Mouse (Mus musculus) kidney, embryonic 15.5 days (tissue): ENCODE measurements around the gene Id1. TPM values are rescaled to one million over a fixed set of nuclear protein-coding genes. Genes with fewer than 3 reads are reported as not detected.

Source experiments
- ATAC-seq: fragments of 200-750 bp; cut with Nextera tagmentation; replicated peaks from 2 replicates; pipeline ENCODE4 v1.8.0; 2017; ENCODE audit warnings: moderate TSS enrichment; ENCODE audit not compliant: low FRiP score
- H3K27ac ChIP-seq: fragments of 300-500 bp; sonication (generic); 2 replicates; pipeline ENCODE4 v1.5.1; 2015; ENCODE audit warnings: mild to moderate bottlenecking, inconsistent platforms
- H3K27me3 ChIP-seq: fragments of 300-500 bp; sonication (generic); 2 replicates; pipeline ENCODE4 v1.6.1; 2015; ENCODE audit warnings: inconsistent platforms
- H3K36me3 ChIP-seq: fragments of 300-500 bp; sonication (generic); 2 replicates; pipeline ENCODE4 v1.6.1; 2015; ENCODE audit warnings: inconsistent platforms
- H3K4me1 ChIP-seq: fragments of 300-500 bp; sonication (generic); 2 replicates; pipeline ENCODE4 v1.6.1; 2015; ENCODE audit warnings: inconsistent platforms
- H3K4me2 ChIP-seq: fragments of 300-500 bp; sonication (generic); 2 replicates; pipeline ENCODE4 v1.6.1; 2015; ENCODE audit warnings: moderate library complexity, mild to moderate bottlenecking, inconsistent platforms
- H3K4me3 ChIP-seq: fragments of 300-500 bp; sonication (generic); replicated peaks from 2 replicates; pipeline ENCODE4 v1.5.1; 2015; ENCODE audit warnings: mild to moderate bottlenecking, inconsistent platforms
- H3K9ac ChIP-seq: fragments of 300-500 bp; sonication (generic); 2 replicates; pipeline ENCODE4 v1.6.1; 2015; ENCODE audit warnings: mild to moderate bottlenecking, inconsistent platforms
- H3K9me3 ChIP-seq: fragments of 300-500 bp; sonication (generic); replicated peaks from 2 replicates; pipeline ENCODE4 v1.6.1; 2016; ENCODE audit warnings: inconsistent platforms
- WGBS: fragments of 180-500 bp; shearing (Covaris S2); methylation state at CpG from one replicate; pipeline ENCODE4 v1.1.7; 2015; ENCODE audit warnings: mixed read lengths; 5-methylcytosine and 5-hydroxymethylcytosine counted together
- polyA plus RNA-seq: library from polyadenylated mRNA; unstranded; fragments of >200 nt; fragmentation: Nextera tagmentation; extraction: Ambion mirVana; gene quantifications from 2 replicates; pipeline ENCODE4 v1.2.1, GENCODE M21; 2015

Gene Id1
- 133 and 143 TPM in 2 replicates for polyA plus RNA-seq

DNA sequence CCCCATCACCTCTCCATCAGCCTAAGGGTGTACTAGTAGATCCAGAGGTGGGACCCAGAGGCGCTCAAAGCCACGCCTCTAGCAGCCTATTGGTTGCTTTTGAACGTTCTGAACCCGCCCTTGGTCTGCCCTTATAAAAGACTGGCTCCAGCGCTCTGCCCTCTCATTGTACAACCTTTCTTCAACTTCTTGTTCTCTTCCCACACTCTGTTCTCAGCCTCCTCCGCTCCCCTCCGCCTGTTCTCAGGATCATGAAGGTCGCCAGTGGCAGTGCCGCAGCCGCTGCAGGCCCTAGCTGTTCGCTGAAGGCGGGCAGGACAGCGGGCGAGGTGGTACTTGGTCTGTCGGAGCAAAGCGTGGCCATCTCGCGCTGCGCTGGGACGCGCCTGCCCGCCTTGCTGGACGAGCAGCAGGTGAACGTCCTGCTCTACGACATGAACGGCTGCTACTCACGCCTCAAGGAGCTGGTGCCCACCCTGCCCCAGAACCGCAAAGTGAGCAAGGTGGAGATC lies at the start of gene Id1:
TSS of gene Id1 (plus strand) at position 162 of the 512 bp plus-strand sequence.
- peak; percentile 72 for ATAC-seq
- H3K9me3 ChIP-seq = no peaks in the 10 kb centered on the region
- peak within 1 kb of the TSS; percentile 63 for H3K4me2 ChIP-seq
- H3K27ac ChIP-seq = peak within 1 kb of the TSS; percentile 97
- WGBS = under 1% methylated on average over 28 of the region's 28 CpGs
- H3K4me1 ChIP-seq = peaks cover 79% of the 10 kb centered on the region
- peak within 1 kb of the TSS; percentile 67 for H3K4me3 ChIP-seq
- H3K36me3 ChIP-seq = no peaks in the 10 kb centered on the region
- no peaks in the 10 kb centered on the region for H3K27me3 ChIP-seq
- H3K9ac ChIP-seq = peak within 1 kb of the TSS; percentile 79

DNA sequence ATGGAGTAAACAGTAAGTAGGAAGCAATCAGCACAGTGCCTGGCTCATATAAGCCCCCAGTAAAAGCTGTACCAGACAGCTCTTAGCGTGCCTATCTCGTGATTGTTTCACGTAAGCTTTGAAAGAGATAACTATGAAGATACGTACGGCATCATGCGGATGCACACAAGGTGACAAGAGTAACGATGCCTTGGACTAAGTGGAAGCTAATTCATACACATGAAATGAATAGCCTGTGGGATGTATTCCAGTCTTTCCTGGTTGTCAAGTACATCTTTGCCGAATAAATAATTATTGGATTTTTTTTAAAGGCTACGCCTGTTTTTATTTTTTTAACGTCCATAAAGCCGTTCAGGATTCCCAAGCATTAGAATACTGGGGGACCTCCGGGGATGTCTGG lies 49.7 kb upstream of the Id1 start:
- WGBS = 57% methylated on average over 12 of the region's 12 CpGs
- Histone ChIP-seq H3K4me2 (peak overlapping the region; percentile 48), H3K9ac (no peak overlapping the region), H3K27ac (peak overlapping the region; percentile 55), H3K27me3 (no peaks in the 10 kb centered on the region), H3K36me3 (peaks cover 99% of the 10 kb centered on the region), H3K9me3 (0 out of 2 replicates have a peak, but pooled peaks cover 5% of the 10 kb centered on the region), H3K4me3 (peak overlapping the region; percentile 46), H3K4me1 (peaks cover 10% of the 10 kb centered on the region)
- no peak for ATAC-seq

DNA sequence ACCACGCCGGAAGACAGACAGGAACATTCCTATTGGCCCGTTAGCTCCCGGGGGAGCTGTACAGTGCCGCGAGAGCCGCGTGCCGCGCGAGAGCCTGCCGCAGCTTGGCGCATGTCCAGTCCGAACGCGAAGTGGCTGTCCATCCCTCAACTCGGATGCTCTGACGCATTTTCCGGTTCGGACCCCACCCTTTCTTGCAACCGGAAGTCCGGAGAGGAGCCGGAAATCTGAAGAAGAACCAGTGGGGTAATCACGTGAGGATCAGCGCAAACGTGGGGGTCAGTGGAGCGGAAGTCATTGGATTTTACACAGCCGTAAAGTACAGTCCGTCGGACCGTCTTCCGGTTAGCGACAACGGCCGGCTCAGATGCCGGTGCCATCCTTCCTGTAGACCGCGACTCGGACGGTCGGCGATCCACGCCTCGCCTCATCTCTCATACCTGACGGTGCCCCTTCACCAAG lies 49.2 kb upstream of the Id1 start, which contains the start of gene Mcts2:
TSS of gene Mcts2 (plus strand) at position 230 of the 462 bp plus-strand sequence.
- Histone ChIP-seq H3K36me3 (peaks cover 95% of the 10 kb centered on the region), H3K4me3 (peak within 1 kb of the TSS; percentile 46), H3K9ac (peak within 1 kb of the TSS; percentile 48), H3K9me3 (0 out of 2 replicates have a peak, but pooled peaks cover 5% of the 10 kb centered on the region), H3K4me1 (peaks cover 10% of the 10 kb centered on the region), H3K27me3 (no peaks in the 10 kb centered on the region), H3K27ac (peak within 1 kb of the TSS; percentile 55), H3K4me2 (peak within 1 kb of the TSS; percentile 54)
- ATAC-seq = peak; percentile 97
- WGBS = 63% methylated on average over 45 of the region's 45 CpGs

DNA sequence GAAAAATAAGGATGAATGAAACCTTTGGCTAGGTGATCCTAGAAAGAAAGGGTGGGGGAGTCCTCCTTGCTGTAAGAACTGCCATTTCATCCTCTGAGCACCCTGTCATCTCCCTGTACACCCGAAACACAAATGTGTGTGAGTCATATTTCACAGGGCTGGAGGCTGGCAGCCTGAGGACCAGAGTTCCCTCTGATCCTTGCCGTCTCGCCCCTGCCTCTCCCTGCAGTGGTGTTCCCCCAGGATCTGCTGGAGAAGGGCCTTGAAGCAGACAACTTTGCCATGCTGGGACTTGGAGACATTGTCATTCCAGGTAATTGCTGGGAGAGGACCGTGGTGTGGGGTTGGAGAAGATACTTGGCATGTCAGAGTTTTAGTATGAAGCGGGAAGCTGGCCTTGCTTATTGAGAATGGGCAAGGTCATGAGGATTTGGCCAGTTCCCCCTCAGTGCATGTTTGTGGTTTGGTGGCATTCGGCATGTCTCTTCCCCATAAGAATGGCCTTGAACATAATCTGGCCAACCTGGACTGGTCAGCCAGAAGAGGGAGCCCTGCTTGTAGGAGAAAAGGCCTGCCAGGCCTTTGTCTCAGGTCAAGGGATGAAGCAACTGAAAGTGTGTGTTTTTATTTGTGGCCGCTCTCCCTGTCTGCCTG lies 44.4 kb upstream of the Id1 start:
- no peak for ATAC-seq
- H3K4me2 ChIP-seq = no peak overlapping the region
- WGBS = 75% methylated on average over 7 of the region's 7 CpGs
- H3K9ac ChIP-seq = no peak overlapping the region
- peak overlapping the region; percentile 57 for H3K27ac ChIP-seq
- H3K27me3 ChIP-seq = no peaks in the 10 kb centered on the region
- H3K4me3 ChIP-seq = no peak overlapping the region
- peaks cover 24% of the 10 kb centered on the region for H3K4me1 ChIP-seq
- H3K9me3 ChIP-seq = 0 out of 2 replicates have a peak, but pooled peaks cover 2% of the 10 kb centered on the region
- peaks cover 76% of the 10 kb centered on the region for H3K36me3 ChIP-seq

DNA sequence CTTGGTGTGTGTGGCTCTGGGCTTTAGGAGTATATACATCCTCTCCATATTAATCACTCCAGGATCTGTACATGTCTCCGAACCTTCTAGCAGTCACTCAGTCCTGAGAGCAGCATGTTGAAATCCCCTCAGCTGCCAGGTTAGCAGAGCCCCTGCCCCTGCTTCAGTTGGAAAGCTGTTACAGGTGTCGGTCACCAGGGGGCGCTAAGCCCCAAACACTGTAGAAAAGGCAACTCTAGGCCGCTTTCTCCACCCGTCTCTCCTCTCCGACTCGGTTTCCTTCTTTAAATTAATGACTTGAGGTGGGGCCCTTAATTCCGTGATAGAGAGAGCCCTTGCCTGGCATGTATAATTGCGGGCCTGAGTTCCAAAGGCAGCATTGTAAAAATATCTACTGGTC lies 42.8 kb upstream of the Id1 start:
- peak overlapping the region; percentile 45; the same call in 1 of the 2 replicates for H3K27ac ChIP-seq
- peak overlapping the region; percentile 39 for H3K4me2 ChIP-seq
- peaks cover 23% of the 10 kb centered on the region for H3K4me1 ChIP-seq
- no peaks in the 10 kb centered on the region for H3K9me3 ChIP-seq
- no peaks in the 10 kb centered on the region for H3K27me3 ChIP-seq
- no peak for ATAC-seq
- H3K4me3 ChIP-seq = no peak overlapping the region
- no peak overlapping the region for H3K9ac ChIP-seq
- WGBS = 23% methylated on average over 9 of the region's 9 CpGs
- H3K36me3 ChIP-seq = peaks cover 74% of the 10 kb centered on the region

DNA sequence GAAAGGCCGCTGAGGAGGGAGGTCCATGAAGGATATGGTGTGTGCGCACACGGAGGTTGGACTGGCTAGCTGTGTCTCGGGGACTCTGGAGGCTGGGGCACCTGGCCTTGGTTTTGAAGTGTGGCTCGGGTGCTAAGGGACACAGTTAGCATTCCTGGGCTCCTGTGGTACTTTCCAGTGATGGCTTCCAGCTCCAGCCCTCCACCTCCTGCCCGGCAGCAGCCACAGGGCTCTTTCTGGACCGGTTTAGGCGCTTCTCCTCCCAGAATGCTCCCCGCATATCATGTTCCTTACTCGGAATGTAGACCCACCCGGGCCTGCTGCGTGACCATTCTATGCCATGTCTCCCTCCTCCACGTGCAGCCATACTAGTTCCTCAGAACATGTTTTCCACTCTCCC lies 42.3 kb upstream of the Id1 start:
- H3K4me1 ChIP-seq = peaks cover 18% of the 10 kb centered on the region
- no peaks in the 10 kb centered on the region for H3K9me3 ChIP-seq
- 0 out of 2 replicates have a peak overlapping the region, but pooled peaks have one; percentile 3 for H3K9ac ChIP-seq
- H3K27me3 ChIP-seq = no peaks in the 10 kb centered on the region
- no peak for ATAC-seq
- 76% methylated on average over 13 of the region's 13 CpGs for WGBS
- peak overlapping the region; percentile 45 for H3K27ac ChIP-seq
- H3K4me2 ChIP-seq = peak overlapping the region; percentile 39
- no peak overlapping the region for H3K4me3 ChIP-seq
- H3K36me3 ChIP-seq = peaks cover 74% of the 10 kb centered on the region

DNA sequence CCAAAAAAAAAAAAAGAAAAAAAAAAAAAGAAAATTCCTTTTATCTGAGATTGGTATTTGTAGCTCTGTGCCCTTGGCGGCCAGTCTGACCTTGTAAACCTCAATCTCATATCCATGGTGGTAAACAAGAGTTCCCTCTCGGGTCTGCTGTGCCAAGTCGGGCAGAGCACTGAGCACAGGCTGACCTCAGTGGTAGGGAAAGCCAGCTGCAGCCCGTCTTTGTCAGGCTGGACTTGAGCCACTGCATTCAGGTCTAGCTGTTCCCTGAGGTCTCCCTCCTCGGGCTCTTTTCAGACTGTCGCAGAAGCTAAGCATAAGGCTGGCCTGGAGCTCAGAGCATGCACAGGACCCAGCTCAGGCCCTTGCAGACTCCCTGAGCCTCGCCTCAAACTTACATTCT lies 41.3 kb upstream of the Id1 start:
- Histone ChIP-seq H3K4me3 (no peak overlapping the region), H3K9ac (no peak overlapping the region)

DNA sequence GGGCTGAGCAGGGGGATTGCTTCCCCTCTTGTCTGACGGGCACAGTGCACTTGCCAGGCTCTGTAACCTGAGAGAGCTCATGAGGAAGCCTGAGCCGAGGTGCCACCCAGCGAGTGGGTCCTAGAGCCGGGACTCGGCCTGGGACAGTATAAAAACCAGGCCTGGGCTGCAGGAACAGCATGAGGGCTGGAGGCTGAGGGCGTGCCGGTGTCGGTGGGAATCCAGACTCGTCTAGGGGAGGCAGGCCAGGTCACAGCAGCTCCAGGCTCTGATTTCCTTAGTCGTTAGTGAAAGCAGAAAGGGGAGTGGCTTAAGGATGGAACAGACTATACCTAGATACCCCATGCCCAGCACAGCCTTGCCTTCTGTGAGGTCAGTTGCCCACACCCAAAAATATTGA lies 40.0 kb upstream of the Id1 start:
- no peaks in the 10 kb centered on the region for H3K9me3 ChIP-seq
- 57% methylated on average over 10 of the region's 10 CpGs for WGBS
- H3K4me2 ChIP-seq = no peak overlapping the region
- H3K36me3 ChIP-seq = peaks cover 74% of the 10 kb centered on the region
- no peak for ATAC-seq
- no peak overlapping the region for H3K4me3 ChIP-seq
- H3K9ac ChIP-seq = peak overlapping the region; percentile 18; the same call in 1 of the 2 replicates
- H3K27ac ChIP-seq = peak overlapping the region; percentile 77; the same call in 1 of the 2 replicates
- H3K4me1 ChIP-seq = peaks cover 18% of the 10 kb centered on the region
- H3K27me3 ChIP-seq = no peaks in the 10 kb centered on the region

More for the DNA sequence above, 41.3 kb upstream of the Id1 start:
- Histone ChIP-seq H3K4me1 (peaks cover 18% of the 10 kb centered on the region), H3K4me2 (no peak overlapping the region), H3K9me3 (no peaks in the 10 kb centered on the region), H3K27me3 (no peaks in the 10 kb centered on the region), H3K27ac (peak overlapping the region; percentile 57), H3K36me3 (peaks cover 74% of the 10 kb centered on the region)
- WGBS = 58% methylated on average over 7 of the region's 7 CpGs
- no peak for ATAC-seq

DNA sequence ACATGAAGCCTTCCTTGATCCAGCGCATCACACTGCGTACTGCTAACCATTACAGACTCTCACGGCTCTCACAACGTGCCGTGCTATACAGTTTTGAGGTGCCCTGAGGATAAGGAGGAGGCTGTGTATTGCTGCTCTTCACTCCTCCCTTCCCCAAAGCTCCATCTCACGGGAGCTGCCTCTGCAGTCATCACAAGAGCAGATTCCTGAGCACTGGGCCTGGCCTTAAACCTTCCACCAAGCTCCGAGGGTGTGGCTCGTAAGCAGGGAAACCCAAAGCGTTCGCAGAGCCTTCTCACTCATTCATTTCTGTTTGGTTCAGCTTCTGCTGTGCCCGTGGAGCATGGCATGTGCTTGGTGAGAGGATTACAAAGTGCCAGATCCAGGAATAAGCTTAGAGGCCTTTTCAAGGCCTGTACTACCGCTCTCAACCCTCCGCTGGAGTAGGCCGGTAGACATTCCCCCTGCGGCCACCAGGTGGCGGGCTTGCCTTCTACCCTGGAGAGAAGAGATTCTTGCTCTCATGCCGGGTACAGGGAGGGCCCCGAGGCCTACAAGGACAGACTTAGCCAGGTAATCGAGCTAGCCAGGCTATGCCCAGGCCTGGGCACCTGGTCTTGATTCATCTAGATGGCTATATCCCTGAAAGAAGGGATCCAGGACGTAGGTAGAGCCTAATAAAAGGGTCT lies 39.4 kb upstream of the Id1 start:
- Histone ChIP-seq H3K4me3 (no peak overlapping the region), H3K4me2 (no peak overlapping the region), H3K9ac (peak overlapping the region; percentile 40), H3K27ac (peak overlapping the region; percentile 77), H3K9me3 (no peaks in the 10 kb centered on the region), H3K4me1 (peaks cover 18% of the 10 kb centered on the region), H3K27me3 (no peaks in the 10 kb centered on the region), H3K36me3 (peaks cover 76% of the 10 kb centered on the region)
- ATAC-seq = peak; percentile 61
- 44% methylated on average over 20 of the region's 20 CpGs for WGBS

DNA sequence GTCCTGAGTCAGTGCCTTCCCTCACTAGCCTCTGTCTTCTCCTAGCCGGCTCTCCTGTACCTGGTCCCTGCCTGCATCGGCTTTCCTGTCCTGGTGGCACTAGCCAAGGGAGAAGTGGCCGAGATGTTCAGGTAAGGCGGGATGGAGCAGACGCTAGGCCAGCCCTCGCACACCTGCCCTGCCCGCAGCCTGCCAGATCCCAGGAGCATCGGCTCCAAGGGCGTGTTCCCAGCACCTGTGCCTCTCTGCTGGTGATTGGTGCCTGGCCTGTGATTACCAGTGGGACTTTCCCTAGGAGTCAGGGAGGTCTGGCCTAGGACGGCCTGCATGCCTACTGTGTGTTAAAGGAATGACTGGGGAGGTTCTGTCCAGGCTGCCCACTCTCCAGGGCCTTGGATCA lies 35.9 kb upstream of the Id1 start:
- WGBS = 94% methylated on average over 10 of the region's 10 CpGs
- Histone ChIP-seq H3K4me3 (no peak overlapping the region), H3K27me3 (no peaks in the 10 kb centered on the region), H3K4me1 (peaks cover 10% of the 10 kb centered on the region), H3K9ac (no peak overlapping the region), H3K36me3 (peaks cover 98% of the 10 kb centered on the region), H3K9me3 (no peaks in the 10 kb centered on the region), H3K27ac (no peak overlapping the region), H3K4me2 (no peak overlapping the region)
- ATAC-seq = no peak

DNA sequence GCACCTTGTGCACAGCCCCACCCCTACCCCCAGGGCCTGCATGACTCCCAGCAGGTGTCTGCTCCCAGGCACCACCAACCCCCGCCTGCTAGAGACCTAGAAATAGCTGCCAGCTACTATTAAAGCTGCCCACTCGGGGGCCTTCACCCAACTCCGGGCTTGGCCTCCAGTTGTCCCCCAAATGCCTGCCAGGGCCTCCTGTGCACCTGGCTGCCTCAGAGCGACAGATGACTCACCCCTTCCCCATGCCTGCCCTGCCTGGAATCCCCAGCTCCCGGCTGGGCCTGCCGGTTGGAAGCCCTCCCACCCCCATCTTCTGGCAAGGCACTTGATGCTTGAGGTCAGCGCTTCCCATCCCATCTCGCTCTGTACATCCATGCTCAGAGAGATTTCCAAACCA lies 35.3 kb upstream of the Id1 start:
- Histone ChIP-seq H3K27ac (no peak overlapping the region), H3K4me3 (no peak overlapping the region), H3K36me3 (peaks cover 98% of the 10 kb centered on the region), H3K9me3 (no peaks in the 10 kb centered on the region), H3K9ac (no peak overlapping the region), H3K4me2 (no peak overlapping the region), H3K4me1 (peaks cover 15% of the 10 kb centered on the region), H3K27me3 (no peaks in the 10 kb centered on the region)
- no peak for ATAC-seq
- 84% methylated on average over 8 of the region's 8 CpGs for WGBS
